Mouse (Mus musculus) kidney, adult 2 months (tissue): ENCODE data around the gene Hoxb3. TPM values are rescaled to one million over a fixed set of nuclear protein-coding genes. Genes with fewer than 3 reads are reported as not detected.

ENCODE experiments used
- DNase-seq: peaks from one replicate; pipeline ENCODE4 v3.0.0; 2021
- H3K27ac ChIP-seq: fragments of 200-500 bp; 2 replicates; pipeline ENCODE4 v1.5.1; 2012; ENCODE audit warnings: low read depth, low read length, control low read depth, inconsistent platforms; ENCODE audit not compliant: insufficient read depth
- H3K27me3 ChIP-seq: fragments of 200-500 bp; replicated peaks from 2 replicates; pipeline ENCODE4 v1.6.1; 2012; ENCODE audit warnings: mild to moderate bottlenecking, moderate library complexity, low read length, inconsistent platforms; ENCODE audit not compliant: control insufficient read depth, insufficient read depth
- H3K36me3 ChIP-seq: fragments of 200-500 bp; 2 replicates; pipeline ENCODE4 v1.6.1; 2012; ENCODE audit warnings: mild to moderate bottlenecking, moderate library complexity, low read length, inconsistent platforms; ENCODE audit not compliant: control insufficient read depth, insufficient read depth
- H3K4me1 ChIP-seq: fragments of 200-500 bp; 2 replicates; pipeline ENCODE4 v1.6.1; 2011; ENCODE audit warnings: low read length; ENCODE audit not compliant: control insufficient read depth, insufficient read depth
- H3K4me3 ChIP-seq: fragments of 200-500 bp; 2 replicates; pipeline ENCODE4 v1.5.1; 2011; ENCODE audit warnings: mild to moderate bottlenecking, low read depth, low read length, control low read depth; ENCODE audit not compliant: insufficient read depth
- CTCF ChIP-seq: fragments of 200-500 bp; conservative IDR thresholded peaks from 2 replicates; pipeline ENCODE4 v1.5.1; 2011; ENCODE audit warnings: low read depth, mild to moderate bottlenecking, control low read depth, low read length, moderate library complexity, mixed read lengths; ENCODE audit not compliant: insufficient read depth, insufficient read length
- POLR2A ChIP-seq: fragments of 200-500 bp; IDR thresholded peaks from one replicate; pipeline ENCODE4 v1.6.1; 2011; ENCODE audit warnings: low read depth, low read length, control low read depth
- WGBS: fragments of 180-500 bp; shearing (Covaris S2); methylation state at CpG from one replicate; pipeline ENCODE4 v1.1.7; 2018; 5-methylcytosine and 5-hydroxymethylcytosine counted together
- polyA plus RNA-seq: library from polyadenylated mRNA; depleted of rRNA; stranded (reverse); fragments of >200 nt; gene quantifications from 2 replicates; pipeline ENCODE4 v1.2.3, GENCODE M21; 2012

Hoxb3 gene
- polyA plus RNA-seq, 1 experiment: 10.1 TPM

GRCm38 (mm10) chr11:96298895-96299667, 24.0 kb upstream of the Hoxb3 start:
- under 1% methylated on average over 66 of the region's 66 CpGs for WGBS
- peak; percentile 94 for DNase-seq
- Histone ChIP-seq H3K36me3 (peaks cover 2% of the 10 kb centered on the region; the same call in 1 of the 2 replicates), H3K4me1 (peaks cover 4% of the 10 kb centered on the region; the same call in 1 of the 2 replicates), H3K4me3 (peak overlapping the region; percentile 91), H3K27me3 (no peaks in the 10 kb centered on the region), H3K27ac (peak overlapping the region; percentile 92)
- TF ChIP-seq CTCF (no peak), POLR2A (peak; percentile 10)

GRCm38 (mm10) chr11:96299781-96300180, 23.3 kb upstream of the Hoxb3 start:
- DNase-seq: no peak
- no peaks in the 10 kb centered on the region for H3K27me3 ChIP-seq
- no peak for TF ChIP-seq POLR2A
- TF ChIP-seq CTCF: no peak
- peaks cover 4% of the 10 kb centered on the region; the same call in 1 of the 2 replicates for H3K4me1 ChIP-seq
- WGBS: 20% methylated on average over 9 of the region's 9 CpGs
- H3K36me3 ChIP-seq: peaks cover 2% of the 10 kb centered on the region; the same call in 1 of the 2 replicates
- peak overlapping the region; percentile 92 for H3K27ac ChIP-seq
- peak overlapping the region; percentile 91 for H3K4me3 ChIP-seq

GRCm38 (mm10) chr11:96300354-96301063, 22.6 kb upstream of the Hoxb3 start:
- no peak for TF ChIP-seq CTCF
- no peak for TF ChIP-seq POLR2A
- WGBS: 28% methylated on average over 35 of the region's 35 CpGs
- peak; percentile 66 for DNase-seq
- Histone ChIP-seq H3K27me3 (no peaks in the 10 kb centered on the region), H3K4me3 (peak overlapping the region; percentile 91), H3K36me3 (peaks cover 2% of the 10 kb centered on the region; the same call in 1 of the 2 replicates), H3K4me1 (peaks cover 4% of the 10 kb centered on the region; the same call in 1 of the 2 replicates), H3K27ac (peak overlapping the region; percentile 92)

- no peak for DNase-seq
- Histone ChIP-seq H3K27ac (peak overlapping the region; percentile 92; the same call in 1 of the 2 replicates), H3K4me3 (peak overlapping the region; percentile 91), H3K36me3 (peaks cover 2% of the 10 kb centered on the region; the same call in 1 of the 2 replicates), H3K27me3 (no peaks in the 10 kb centered on the region), H3K4me1 (0 out of 2 replicates have a peak, but pooled peaks cover 1% of the 10 kb centered on the region)
- TF ChIP-seq POLR2A (no peak), CTCF (no peak)
- WGBS: 40% methylated on average over 10 of the region's 10 CpGs
Observed at GRCm38 (mm10) chr11:96301064-96301431, 22.1 kb upstream of the Hoxb3 start.

GRCm38 (mm10) chr11:96301837-96302236, 21.3 kb upstream of the Hoxb3 start:
- H3K4me1 ChIP-seq: peaks cover 7% of the 10 kb centered on the region; the same call in 1 of the 2 replicates
- peak; percentile 95 for DNase-seq
- peak overlapping the region; percentile 5 for H3K4me3 ChIP-seq
- no peak for TF ChIP-seq CTCF
- TF ChIP-seq POLR2A: peak; percentile 2
- peaks cover 2% of the 10 kb centered on the region; the same call in 1 of the 2 replicates for H3K36me3 ChIP-seq
- H3K27me3 ChIP-seq: no peaks in the 10 kb centered on the region
- 11% methylated on average over 15 of the region's 15 CpGs for WGBS
- peak overlapping the region; percentile 58 for H3K27ac ChIP-seq

- no peaks in the 10 kb centered on the region for H3K27me3 ChIP-seq
- no peak for DNase-seq
- no peak for TF ChIP-seq CTCF
- TF ChIP-seq POLR2A: no peak
- H3K27ac ChIP-seq: peak overlapping the region; percentile 58
- WGBS: 28% methylated on average over 23 of the region's 23 CpGs
- peaks cover 7% of the 10 kb centered on the region; the same call in 1 of the 2 replicates for H3K4me1 ChIP-seq
- H3K4me3 ChIP-seq: peak overlapping the region; percentile 24; the same call in 1 of the 2 replicates
- H3K36me3 ChIP-seq: peaks cover 2% of the 10 kb centered on the region; the same call in 1 of the 2 replicates
Observed at GRCm38 (mm10) chr11:96302381-96303150, 20.6 kb upstream of the Hoxb3 start.
